Mouse (Mus musculus): ENCODE results near the gene Ccdc97.

Ccdc97 gene

DNA sequence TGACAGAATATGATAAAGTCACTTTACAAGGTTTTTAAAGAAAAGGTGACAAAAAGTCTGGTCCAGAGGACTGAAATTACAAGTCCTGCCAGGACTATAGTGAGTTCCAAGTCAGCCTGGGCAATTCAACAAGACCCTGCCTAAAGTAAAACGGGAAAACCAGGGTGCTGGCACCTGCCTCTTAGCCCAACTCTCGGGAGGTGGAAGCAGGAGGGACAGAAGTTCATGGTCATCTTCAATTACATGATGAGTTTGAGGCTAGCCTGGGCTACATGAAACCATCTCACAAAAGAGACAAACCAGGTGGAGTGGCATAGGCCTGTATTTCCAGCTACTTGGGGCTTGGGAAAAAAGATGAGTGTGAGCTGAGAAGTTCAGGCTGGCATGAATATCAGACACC lies 47.2 kb downstream of the Ccdc97 start:
- TF ChIP-seq GATA4 (IDR thresholded peaks at IDR 0.05; ENCODE audit: insufficient replicate concordance, low read length), result no peak

DNA sequence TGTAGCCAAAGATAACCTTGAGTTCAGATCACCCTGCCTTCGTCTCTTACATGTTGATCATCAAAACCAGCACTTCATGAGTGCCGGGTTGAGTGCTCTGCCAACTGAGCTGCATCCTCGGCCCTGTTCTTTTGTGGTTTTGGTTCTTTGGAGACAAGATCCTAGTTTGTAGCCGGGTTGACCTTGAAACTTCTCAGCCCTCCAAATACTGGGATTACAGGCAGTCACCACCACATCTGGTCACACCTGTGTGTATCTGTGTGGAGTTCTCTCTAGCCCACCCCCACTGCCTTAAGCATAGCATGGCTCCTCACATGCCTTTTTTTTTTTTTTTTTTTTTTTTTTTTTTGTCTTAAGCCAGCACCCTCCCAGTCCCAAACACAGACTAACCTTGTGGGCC lies 48.8 kb downstream of the Ccdc97 start:
- TF ChIP-seq GATA4 (IDR thresholded peaks at IDR 0.05; ENCODE audit: insufficient replicate concordance, low read length), result no peak

DNA sequence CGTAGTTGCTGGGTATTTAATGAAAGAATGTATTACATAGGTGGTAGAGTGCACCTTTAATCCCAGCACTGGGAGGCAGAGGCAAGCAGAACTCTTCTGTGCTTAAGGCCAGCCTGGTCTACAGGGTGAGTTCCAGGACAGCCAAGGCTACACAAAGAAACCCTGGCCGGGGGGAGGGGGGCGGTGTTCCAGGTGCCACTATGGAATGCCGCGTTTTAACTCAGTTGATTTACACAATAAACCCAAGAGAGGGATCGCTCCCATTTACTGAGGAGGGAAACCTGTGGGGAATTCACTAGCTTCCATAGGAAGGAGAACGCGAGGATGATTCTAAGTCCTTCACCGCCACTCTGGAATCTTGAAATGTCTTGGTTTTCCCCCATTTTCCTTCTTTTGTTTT lies 49.3 kb downstream of the Ccdc97 start:
- no peak for TF ChIP-seq GATA4 (IDR thresholded peaks at IDR 0.05; ENCODE audit: insufficient replicate concordance, low read length)

- no peak for TF ChIP-seq GATA4 (IDR thresholded peaks at IDR 0.05; ENCODE audit: insufficient replicate concordance, low read length)
These were observed 49.7 kb downstream of the Ccdc97 start for GRCm38 (mm10) chr7:25669158-25669557.

GRCm38 (mm10) chr7:25666381-25666780 lies 52.5 kb downstream of the Ccdc97 start:
- TF ChIP-seq GATA4 (IDR thresholded peaks at IDR 0.05; ENCODE audit: insufficient replicate concordance, low read length), result no peak
